In the genomic region with DNA sequence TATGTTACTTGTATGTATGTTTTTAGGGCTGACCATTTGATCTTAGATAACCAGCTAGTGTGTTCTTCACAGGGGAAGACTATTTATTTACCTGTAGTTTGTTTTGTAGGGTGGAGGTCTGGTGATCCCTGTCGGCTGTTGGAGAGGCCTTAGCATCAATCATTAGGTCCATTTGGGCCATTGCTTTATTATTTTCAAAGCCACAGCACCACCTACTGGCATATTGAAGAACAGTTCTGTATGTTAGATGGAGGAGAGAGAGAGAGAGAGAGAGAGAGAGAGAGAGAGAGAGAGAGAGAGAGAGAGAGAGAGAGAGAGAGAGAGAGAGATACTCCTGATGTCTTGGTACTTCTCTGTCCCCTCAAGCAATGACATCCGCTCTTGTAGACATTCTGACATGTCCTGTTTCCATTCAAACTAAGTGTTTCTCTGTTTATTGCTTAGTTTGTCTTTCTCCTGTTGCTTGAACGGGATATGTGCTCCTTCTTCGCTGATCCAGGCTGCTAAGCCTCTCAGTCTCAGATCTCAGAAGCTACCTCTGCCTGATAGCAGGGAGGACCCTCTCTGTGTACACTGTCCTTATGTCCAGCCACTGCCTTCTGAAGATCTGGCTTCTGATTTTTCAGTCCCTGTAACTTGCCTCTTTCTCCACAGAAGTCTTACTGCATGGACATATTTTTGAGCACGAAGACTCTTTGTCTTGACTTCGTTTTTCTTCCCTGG, we compare ENCODE assay signal across 8 mouse cellular contexts. TPM values are rescaled to one million over a fixed set of nuclear protein-coding genes. Genes with fewer than 3 reads are reported as not detected.
DNase-seq lines count a peak whose midpoint lies in the region; ATAC-seq and TF ChIP-seq lines count a peak whose summit lies in the region.

No protein-coding gene starts in this region.

- no peak overlapping the region for H3K4me2 ChIP-seq in intestine, embryonic 16.5 days (ENCODE audit: low read depth, low read length)
- no peak overlapping the region for H3K4me2 ChIP-seq in liver, embryonic 11.5 days
- no peak overlapping the region for H3K4me2 ChIP-seq in neural tube, embryonic 12.5 days (replicated peaks)

- H3K9ac ChIP-seq in intestine, embryonic 16.5 days (ENCODE audit: low read depth, low read length): no peak overlapping the region
- no peak overlapping the region for H3K9ac ChIP-seq in liver, embryonic 11.5 days (ENCODE audit: low read depth, low read length)
- H3K9ac ChIP-seq in neural tube, embryonic 12.5 days: no peak overlapping the region

- WGBS in intestine, embryonic 16.5 days: 45% methylated on average over 6 of the region's 6 CpGs
- WGBS in liver, embryonic 11.5 days: 50% methylated on average over 6 of the region's 6 CpGs
- WGBS in neural tube, embryonic 12.5 days: 47% methylated on average over 6 of the region's 6 CpGs

- H3K36me3 ChIP-seq in intestine, embryonic 16.5 days (ENCODE audit: control insufficient read depth, insufficient read depth, low read length): no peaks in the 10 kb centered on the region
- no peaks in the 10 kb centered on the region for H3K36me3 ChIP-seq in liver, embryonic 11.5 days (ENCODE audit: control insufficient read depth, insufficient read depth, low read length)
- no peaks in the 10 kb centered on the region for H3K36me3 ChIP-seq in neural tube, embryonic 12.5 days

- no peaks in the 10 kb centered on the region for H3K9me3 ChIP-seq in intestine, embryonic 16.5 days (ENCODE audit: control insufficient read depth, low read length)
- no peaks in the 10 kb centered on the region for H3K9me3 ChIP-seq in liver, embryonic 11.5 days (ENCODE audit: control insufficient read depth, low read length)
- H3K9me3 ChIP-seq in neural tube, embryonic 12.5 days: no peaks in the 10 kb centered on the region

- peak; percentile 53; the same call in 1 of the 2 replicates for TF ChIP-seq CTCF in brain, embryonic 14.5 days (IDR thresholded peaks at IDR 0.05; ENCODE audit: borderline replicate concordance, extremely low read depth, insufficient read depth, insufficient read length)

- H3K4me1 ChIP-seq in intestine, embryonic 16.5 days (ENCODE audit: control insufficient read depth, insufficient read depth, low read length): no peaks in the 10 kb centered on the region
- no peaks in the 10 kb centered on the region for H3K4me1 ChIP-seq in liver, embryonic 11.5 days (replicated peaks; ENCODE audit: control insufficient read depth, insufficient read depth, low read length)
- no peaks in the 10 kb centered on the region for H3K4me1 ChIP-seq in neural tube, embryonic 12.5 days

- no peak overlapping the region for H3K27ac ChIP-seq in intestine, embryonic 16.5 days (ENCODE audit: low read length)
- H3K27ac ChIP-seq in liver, embryonic 11.5 days (ENCODE audit: low read depth, low read length): no peak overlapping the region
- H3K27ac ChIP-seq in neural tube, embryonic 12.5 days: no peak overlapping the region

- no peaks in the 10 kb centered on the region for H3K27me3 ChIP-seq in intestine, embryonic 16.5 days (replicated peaks; ENCODE audit: control insufficient read depth, insufficient read depth, low read length)
- H3K27me3 ChIP-seq in liver, embryonic 11.5 days (replicated peaks; ENCODE audit: control insufficient read depth, insufficient read depth, low read length): no peaks in the 10 kb centered on the region
- no peaks in the 10 kb centered on the region for H3K27me3 ChIP-seq in neural tube, embryonic 12.5 days (replicated peaks)

- ATAC-seq in intestine, embryonic 16.5 days: peak; percentile 59
- peak; percentile 36; the same call in 1 of the 2 replicates for ATAC-seq in liver, embryonic 11.5 days (replicated peaks; ENCODE audit: low FRiP score)
- peak; percentile 17; the same call in 1 of the 2 replicates for ATAC-seq in neural tube, embryonic 12.5 days (ENCODE audit: low FRiP score, low read depth)

- no peak overlapping the region for H3K4me3 ChIP-seq in intestine, embryonic 16.5 days (ENCODE audit: low read length)
- no peak overlapping the region for H3K4me3 ChIP-seq in liver, embryonic 11.5 days (ENCODE audit: low read depth, low read length)
- no peak overlapping the region for H3K4me3 ChIP-seq in neural tube, embryonic 12.5 days

- DNase-seq in right cerebral cortex, postnatal 10 days (ENCODE audit: low spot score in 2 of 2): peak; percentile 50 to 65
- DNase-seq in right cerebral cortex, postnatal 4 days: no peak
- DNase-seq in brain, embryonic 14.5 days (ENCODE audit: low read depth): peak; percentile 90
- DNase-seq in fibroblast of lung, adult 2 months (ENCODE audit: low read depth): peak; percentile 39
- no peak for DNase-seq in liver, embryonic 11.5 days (ENCODE audit: low spot score)
- DNase-seq in urinary bladder, postnatal 10 days (ENCODE audit: low spot score): no peak

- TF ChIP-seq POLR2A in brain, embryonic 14.5 days (IDR thresholded peaks at IDR 0.05; ENCODE audit: borderline replicate concordance, extremely low read depth, insufficient read depth, insufficient read length, poor library complexity, severe bottlenecking): no peak

RNA-seq across cellular contexts. Expression of gene Fam241a, which starts 52.9 kb away (rescaled TPM):
- polyA plus RNA-seq in brain, embryonic 14.5 days (2012; rRNA removed): 6.1 and 6.3 TPM in 2 replicates
- polyA plus RNA-seq in intestine, embryonic 16.5 days (2015; fragmentation: Nextera tagmentation; extraction: Ambion mirVana): 3.0 and 8.9 TPM in 2 replicates
- 42.2 and 44.2 TPM in 2 replicates for polyA plus RNA-seq in liver, embryonic 11.5 days (2014; fragmentation: Nextera tagmentation; extraction: Ambion mirVana)
- polyA plus RNA-seq in neural tube, embryonic 12.5 days (2016; fragmentation: Nextera tagmentation; extraction: Ambion mirVana): 7.9 and 9.1 TPM in 2 replicates

Comparison
In these comparisons a context has a peak if more than half of its experiments do, and no peak if none do; other contexts are left out.
1. DNase-seq: peak in right cerebral cortex, postnatal 10 days (2 of 2), brain, embryonic 14.5 days (single experiment) and fibroblast of lung, adult 2 months (single experiment); none in right cerebral cortex, postnatal 4 days (single experiment), liver, embryonic 11.5 days (single experiment) and urinary bladder, postnatal 10 days (single experiment).
2. Peak in every context shown above with its lines, with median percentiles within 50 percentile points of each other: ATAC-seq.